Mouse (Mus musculus) kidney, adult 8-10 months (tissue): Measurements from ENCODE around the gene Ak5.

Experiments
- DNase-seq, 2 experiments: peaks; one replicate each; pipeline ENCODE4 v3.0.0; 2022

The Ak5 gene

GRCm38 (mm10) chr3:152509268-152509667, 158.9 kb downstream of the Ak5 start:
- DNase-seq, result no peak

- DNase-seq, result no peak
Observed at GRCm38 (mm10) chr3:152508419-152508993, 159.7 kb downstream of the Ak5 start.

- DNase-seq, result no peak
Observed at GRCm38 (mm10) chr3:152507900-152508299, 160.3 kb downstream of the Ak5 start.

- no peak for DNase-seq
Observed at GRCm38 (mm10) chr3:152498968-152499696, 169.0 kb downstream of the Ak5 start.

GRCm38 (mm10) chr3:152497842-152498241, 170.3 kb downstream of the Ak5 start:
- DNase-seq, result no peak

- DNase-seq, result no peak
Observed at GRCm38 (mm10) chr3:152497084-152497483, 171.1 kb downstream of the Ak5 start.

GRCm38 (mm10) chr3:152495415-152495898, 172.7 kb downstream of the Ak5 start:
- no peak for DNase-seq

- no peak for DNase-seq
Observed at GRCm38 (mm10) chr3:152494667-152495360, 173.3 kb downstream of the Ak5 start.

GRCm38 (mm10) chr3:152493813-152494212, 174.3 kb downstream of the Ak5 start:
- no peak for DNase-seq

GRCm38 (mm10) chr3:152492241-152492640, 175.9 kb downstream of the Ak5 start:
- no peak for DNase-seq

GRCm38 (mm10) chr3:152490423-152490822, 177.7 kb downstream of the Ak5 start:
- DNase-seq, result no peak

GRCm38 (mm10) chr3:152488964-152489363, 179.2 kb downstream of the Ak5 start:
- no peak for DNase-seq

- no peak for DNase-seq
Observed at GRCm38 (mm10) chr3:152484206-152484605, 184.0 kb downstream of the Ak5 start.

GRCm38 (mm10) chr3:152483800-152484199, 184.4 kb downstream of the Ak5 start:
- DNase-seq, result no peak

GRCm38 (mm10) chr3:152482182-152482581, 186.0 kb downstream of the Ak5 start:
- no peak for DNase-seq

- no peak for DNase-seq
Observed at GRCm38 (mm10) chr3:152480336-152480735, 187.8 kb downstream of the Ak5 start.

GRCm38 (mm10) chr3:152478599-152479435, 189.3 kb downstream of the Ak5 start:
- DNase-seq, result peak; percentile 45 to 51

GRCm38 (mm10) chr3:152477796-152478527, 190.2 kb downstream of the Ak5 start:
- peak; percentile 71 to 81 for DNase-seq

- DNase-seq, result no peak
Observed at GRCm38 (mm10) chr3:152475894-152476293, 192.3 kb downstream of the Ak5 start.

- no peak for DNase-seq
Observed at GRCm38 (mm10) chr3:152475278-152475669, 192.9 kb downstream of the Ak5 start.

- peak; percentile 31 to 55 for DNase-seq
Observed at GRCm38 (mm10) chr3:152474582-152475277, 193.4 kb downstream of the Ak5 start.

- no peak for DNase-seq
Observed at GRCm38 (mm10) chr3:152472676-152473075, 195.5 kb downstream of the Ak5 start.
